Mouse (Mus musculus) adipose tissue, adult 10 weeks (tissue): ENCODE results near the gene Zfp97. TPM values are rescaled to one million over a fixed set of nuclear protein-coding genes. Genes with fewer than 3 reads are reported as not detected.

Experiments
- polyA plus RNA-seq: library from polyadenylated mRNA; stranded (reverse); fragments of 350-450 nt; fragmentation: Illumina TruSeq; extraction: RNeasy Lipid Tissue Mini Kit (QIAGEN cat#74804); gene quantifications from one replicate; pipeline ENCODE4 v1.2.3, GENCODE M21; 2014; ENCODE audit warnings: low read depth, low replicate concordance

Gene Zfp97
- polyA plus RNA-seq = 7.3 TPM

GRCm38 (mm10) chr17:17120830-17121502 is at the start of gene Zfp97:
Gene Zfp97 (plus strand): TSS chr17:17121415.

Other genes with a start within 250 kb of the Zfp97 start
- 4.6 TPM for gene Zfp960, start 57.3 kb upstream of the Zfp97 start, polyA plus RNA-seq